Mouse (Mus musculus): ENCODE measurements around the gene Kank1.

Gene Kank1

GRCm38 (mm10) chr19:25404163-25404562 lies 167.4 kb downstream of the Kank1 start:
- CTCF ChIA-PET, result interaction anchor here (0.7 kb wide), 1 partner anchor 1983 kb away, joined by 3 read pairs; no protein-coding TSS in a partner anchor

GRCm38 (mm10) chr19:25405987-25406386 lies 169.2 kb downstream of the Kank1 start:
- CTCF ChIA-PET, result no interaction called here

- CTCF ChIA-PET, result no interaction called here
Measured at GRCm38 (mm10) chr19:25406481-25407184, 169.9 kb downstream of the Kank1 start.

DNA sequence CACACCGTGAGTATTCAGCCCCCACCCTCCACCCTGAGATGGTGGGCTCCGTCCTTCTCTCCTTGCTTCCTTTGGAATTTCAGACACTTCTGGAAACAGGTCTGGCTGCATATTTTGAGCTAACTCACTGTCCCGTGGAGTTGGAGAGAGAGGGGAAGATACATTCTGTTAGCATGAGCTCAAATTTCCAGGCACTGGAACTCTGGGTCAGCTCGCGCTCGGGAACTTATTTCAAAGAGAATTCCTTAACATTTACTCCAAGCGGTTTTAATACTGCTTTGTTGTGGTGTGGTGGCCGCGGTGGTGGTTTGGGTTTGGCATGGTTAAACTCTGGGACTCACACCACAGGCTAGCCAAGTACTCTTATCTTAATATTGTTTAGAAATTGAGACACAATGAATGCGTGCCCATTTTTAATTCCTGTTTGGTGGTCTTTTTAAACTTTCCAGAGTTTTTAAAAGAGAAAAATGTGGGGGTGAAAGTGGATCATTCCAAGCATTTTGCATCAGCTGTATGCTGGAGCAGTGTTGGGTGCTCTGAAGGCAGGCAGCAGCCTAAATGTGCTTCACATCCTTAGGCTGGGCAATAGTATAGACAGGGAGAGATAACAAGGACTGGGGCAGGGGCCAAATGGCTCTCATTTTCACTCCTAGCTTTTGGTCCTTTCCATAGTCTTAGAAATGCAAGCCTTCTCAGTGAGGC lies 170.6 kb downstream of the Kank1 start:
- CTCF ChIA-PET, result no interaction called here

GRCm38 (mm10) chr19:25407887-25408236 lies 171.1 kb downstream of the Kank1 start:
- CTCF ChIA-PET, result no interaction called here

- CTCF ChIA-PET, result no interaction called here
Measured at GRCm38 (mm10) chr19:25409239-25409638, 172.5 kb downstream of the Kank1 start.

DNA sequence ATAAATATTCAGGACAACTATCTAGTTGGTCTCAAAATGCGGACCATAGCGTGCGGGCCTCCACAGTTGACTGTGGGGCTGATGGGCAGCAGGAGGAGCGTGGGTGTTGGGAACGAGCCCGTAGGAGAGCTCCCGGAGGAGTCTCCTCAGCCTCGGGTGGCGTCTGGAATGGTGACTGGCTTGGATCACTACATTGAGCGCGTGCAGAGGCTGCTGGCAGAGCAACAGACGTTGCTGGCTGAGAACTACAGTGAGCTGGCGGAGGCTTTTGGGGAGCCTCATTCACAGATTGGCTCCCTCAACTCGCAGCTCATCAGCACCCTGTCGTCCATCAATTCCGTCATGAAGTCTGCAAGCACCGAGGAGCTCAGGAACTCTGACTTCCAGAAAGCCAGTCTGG lies 174.6 kb downstream of the Kank1 start:
- CTCF ChIA-PET, result no interaction called here

GRCm38 (mm10) chr19:25415448-25415847 lies 178.7 kb downstream of the Kank1 start:
- CTCF ChIA-PET, result no interaction called here

DNA sequence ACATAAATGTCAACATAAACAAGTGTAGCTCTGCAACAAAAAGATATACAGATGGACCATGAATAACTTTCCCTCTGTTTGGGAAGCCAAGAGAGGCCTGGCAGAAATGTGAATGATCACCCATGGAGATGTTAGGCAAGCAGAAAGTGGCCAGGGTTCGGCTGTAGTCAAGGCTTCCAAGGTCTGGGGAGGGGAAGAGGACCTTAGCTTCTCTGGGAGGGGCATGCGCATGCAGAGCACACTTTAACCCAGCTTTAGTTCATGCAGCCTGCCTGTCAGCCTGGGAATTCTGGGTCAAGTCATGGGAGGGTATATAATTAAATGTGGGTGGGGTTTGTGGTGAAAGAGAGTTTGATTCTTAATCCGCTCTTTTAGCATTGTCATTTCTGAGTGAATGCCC lies 180.9 kb downstream of the Kank1 start:
- CTCF ChIA-PET, result no interaction called here

DNA sequence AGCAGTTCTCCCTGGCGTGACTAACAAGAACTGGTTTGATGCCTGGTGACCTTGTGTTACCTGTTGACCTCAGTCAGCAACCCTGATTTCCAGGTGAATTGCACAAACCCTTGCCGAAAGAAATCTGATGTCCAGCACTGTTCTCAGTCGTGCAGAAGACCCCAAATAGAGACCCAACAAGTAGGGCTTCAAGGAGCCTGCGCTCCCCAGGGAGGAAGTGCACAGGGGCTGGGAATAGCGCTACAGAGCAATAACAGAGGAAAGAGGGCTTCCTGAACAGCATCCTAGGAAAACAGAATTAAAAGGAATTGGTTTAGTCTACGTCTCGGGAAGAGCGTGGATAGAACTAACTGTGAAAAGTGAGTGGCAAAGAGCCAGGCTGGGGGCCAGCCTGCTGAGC lies 183.2 kb downstream of the Kank1 start:
- CTCF ChIA-PET, result no interaction called here

DNA sequence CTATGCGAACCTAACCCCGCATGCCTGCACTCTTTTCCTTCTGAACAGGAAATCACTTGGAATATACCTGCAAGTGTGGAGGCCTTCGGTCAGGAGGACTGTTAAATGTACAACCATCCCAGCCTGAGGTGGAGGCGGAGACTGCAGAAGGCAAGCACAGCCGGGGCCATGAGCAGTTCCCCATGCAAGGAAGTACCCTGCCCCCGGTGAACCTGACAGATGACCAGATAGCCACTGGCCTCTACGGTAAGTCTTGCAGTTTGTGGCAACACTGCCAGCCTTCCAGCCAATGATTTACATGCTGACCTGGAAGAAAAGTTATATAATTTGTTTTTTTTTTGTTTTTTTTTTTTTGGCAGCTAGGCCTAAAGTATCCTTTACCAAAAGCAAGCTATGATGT lies 185.3 kb downstream of the Kank1 start:
- CTCF ChIA-PET, result no interaction called here

DNA sequence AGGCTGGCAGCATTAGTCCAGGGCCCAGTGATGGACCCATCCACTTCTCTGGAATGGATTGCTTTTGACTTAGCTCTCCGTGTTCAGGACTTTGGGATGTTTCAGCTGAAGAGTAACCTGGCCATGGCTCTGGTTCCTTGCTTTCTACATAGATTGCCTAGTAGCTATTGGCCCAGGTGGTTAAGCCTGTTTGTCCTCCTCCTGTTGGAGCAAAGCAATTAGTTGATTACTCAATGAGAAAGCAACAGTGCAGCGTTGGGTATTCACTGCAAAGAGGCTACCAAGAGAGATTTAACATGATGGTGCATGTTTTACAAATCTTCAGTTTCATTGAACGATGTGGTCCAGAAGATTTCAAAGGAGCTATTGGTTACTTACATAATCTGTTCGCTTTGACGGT lies 186.6 kb downstream of the Kank1 start:
- CTCF ChIA-PET, result no interaction called here

- CTCF ChIA-PET, result no interaction called here
Measured at GRCm38 (mm10) chr19:25426431-25426830, 189.7 kb downstream of the Kank1 start.

DNA sequence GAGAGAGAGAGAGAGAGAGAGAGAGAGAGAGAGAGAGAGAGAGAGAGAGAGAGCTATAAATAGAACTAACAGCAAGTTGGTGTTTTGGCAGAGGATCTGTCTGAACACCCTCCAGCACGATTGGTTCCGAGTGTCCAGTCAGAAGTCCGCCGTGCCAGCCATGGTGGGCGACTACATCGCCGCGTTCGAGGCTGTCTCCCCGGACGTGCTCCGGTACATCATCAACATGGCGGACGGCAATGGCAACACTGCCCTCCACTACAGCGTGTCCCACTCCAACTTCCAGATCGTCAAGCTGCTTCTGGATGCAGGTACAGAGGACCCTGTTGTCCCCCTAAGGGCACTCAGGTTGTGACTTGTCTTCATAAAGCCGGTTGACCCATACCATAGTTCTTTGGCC lies 191.1 kb downstream of the Kank1 start:
- CTCF ChIA-PET, result no interaction called here

- CTCF ChIA-PET, result no interaction called here
Measured at GRCm38 (mm10) chr19:25428338-25428962, 191.7 kb downstream of the Kank1 start.

GRCm38 (mm10) chr19:25431431-25431830 lies 194.7 kb downstream of the Kank1 start:
- CTCF ChIA-PET, result no interaction called here

- CTCF ChIA-PET, result no interaction called here
Measured at GRCm38 (mm10) chr19:25431909-25432308, 195.1 kb downstream of the Kank1 start.

DNA sequence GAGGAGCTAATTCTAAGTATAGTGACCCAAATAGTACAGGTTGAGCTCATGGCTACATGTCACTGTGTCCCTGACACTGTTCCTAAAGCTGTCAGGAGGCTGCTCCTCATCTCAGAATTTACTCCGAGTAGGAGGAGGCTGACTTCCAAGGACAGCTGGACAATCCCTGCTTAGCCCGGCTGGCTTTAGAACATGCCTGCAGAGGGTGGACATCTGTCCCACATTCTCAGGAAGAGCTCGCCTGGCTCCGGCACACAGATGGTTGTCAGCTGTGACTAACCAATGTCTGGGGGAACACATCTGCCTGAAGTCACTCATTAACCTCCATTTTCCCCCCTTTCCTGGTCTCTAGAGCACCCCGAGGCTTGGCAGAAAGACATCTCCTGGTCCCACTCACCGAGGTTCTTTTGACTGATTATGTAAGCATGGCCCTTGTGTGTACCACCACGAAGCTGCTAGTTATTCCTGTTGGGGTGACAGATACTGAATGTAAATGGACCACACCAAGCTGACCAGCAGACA lies 196.5 kb downstream of the Kank1 start:
- CTCF ChIA-PET, result no interaction called here

DNA sequence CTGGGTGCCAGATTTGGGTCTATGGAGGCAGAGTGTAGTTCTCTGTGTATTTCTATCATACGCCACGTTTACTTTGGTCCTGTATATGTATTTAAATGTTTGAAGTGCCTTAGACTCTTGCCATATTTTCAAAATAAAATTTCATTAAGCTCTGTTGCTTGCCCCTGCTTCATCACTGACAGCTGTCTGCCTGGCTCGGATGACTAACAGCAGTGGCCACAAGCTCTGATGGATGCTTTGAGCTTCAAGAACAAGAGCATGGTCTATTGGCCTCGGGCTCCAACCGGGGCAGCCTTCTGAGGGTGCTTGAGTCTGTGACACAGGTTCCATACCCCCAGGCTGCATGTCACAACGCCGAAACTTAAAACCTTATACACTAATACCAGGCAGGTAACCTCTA lies 197.6 kb downstream of the Kank1 start:
- CTCF ChIA-PET, result no interaction called here

DNA sequence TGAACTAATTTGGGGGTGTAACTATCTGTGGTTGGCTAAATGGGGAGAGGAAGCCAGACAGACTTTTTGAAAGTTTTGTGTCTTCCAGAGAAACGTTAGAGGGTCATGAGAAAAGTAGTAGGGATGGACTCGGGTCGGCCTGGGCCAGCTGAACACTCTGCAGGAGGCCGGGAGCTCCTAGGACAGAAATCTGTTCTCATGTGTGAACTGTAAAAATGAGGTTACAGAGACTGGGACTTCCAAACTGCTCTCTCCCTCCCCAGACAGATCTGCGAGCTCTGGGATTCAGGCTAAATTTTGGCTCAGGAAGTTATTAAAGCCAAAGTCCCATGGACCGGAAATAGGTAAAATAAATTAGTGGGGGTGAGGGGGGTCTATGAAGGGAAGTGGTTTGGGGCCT lies 198.0 kb downstream of the Kank1 start:
- CTCF ChIA-PET, result interaction anchor here (0.5 kb wide), 1 partner anchor 9 kb away, joined by 3 read pairs; no protein-coding TSS in a partner anchor

- CTCF ChIA-PET, result no interaction called here
Measured at GRCm38 (mm10) chr19:25435412-25435811, 198.6 kb downstream of the Kank1 start.

- CTCF ChIA-PET, result no interaction called here
Measured at GRCm38 (mm10) chr19:25436175-25436574, 199.4 kb downstream of the Kank1 start.

Data from spleen, embryonic (tissue).